Mouse (Mus musculus) midbrain, embryonic 11.5 days (tissue): ENCODE data around the gene Rilp. TPM values are rescaled to one million over a fixed set of nuclear protein-coding genes. Genes with fewer than 3 reads are reported as not detected.

Experiments used
- ATAC-seq: fragments of 200-750 bp; cut with Nextera tagmentation; 2 replicates; pipeline ENCODE4 v1.8.0; 2017; ENCODE audit warnings: moderate TSS enrichment, moderate library complexity; ENCODE audit not compliant: low FRiP score
- DNase-seq: peaks from one replicate; pipeline ENCODE4 v3.0.0; 2015; ENCODE audit warnings: low spot score; ENCODE audit errors: missing footprints
- H3K27ac ChIP-seq: fragments of 300-500 bp; sonication (generic); 2 replicates; pipeline ENCODE4 v1.5.1; 2014; ENCODE audit warnings: low read depth, low read length
- H3K27me3 ChIP-seq: fragments of 300-500 bp; sonication (generic); 2 replicates; pipeline ENCODE4 v1.6.1; 2014; ENCODE audit warnings: mild to moderate bottlenecking, low read length, moderate library complexity, mixed read lengths; ENCODE audit not compliant: control insufficient read depth, insufficient read depth
- H3K36me3 ChIP-seq: fragments of 300-500 bp; sonication (generic); 2 replicates; pipeline ENCODE4 v1.6.1; 2014; ENCODE audit warnings: mild to moderate bottlenecking, low read length, moderate library complexity, mixed read lengths; ENCODE audit not compliant: control insufficient read depth, insufficient read depth
- H3K4me1 ChIP-seq: fragments of 300-500 bp; sonication (generic); 2 replicates; pipeline ENCODE4 v1.6.1; 2014; ENCODE audit warnings: low read length; ENCODE audit not compliant: control insufficient read depth, insufficient read depth
- H3K4me2 ChIP-seq: fragments of 300-500 bp; sonication (generic); 2 replicates; pipeline ENCODE4 v1.6.1; 2014; ENCODE audit warnings: mild to moderate bottlenecking, moderate library complexity
- H3K4me3 ChIP-seq: fragments of 300-500 bp; sonication (generic); 2 replicates; pipeline ENCODE4 v1.5.1; 2014; ENCODE audit warnings: low read depth, low read length
- H3K9ac ChIP-seq: fragments of 300-500 bp; sonication (generic); 2 replicates; pipeline ENCODE4 v1.6.1; 2014; ENCODE audit warnings: low read length
- H3K9me3 ChIP-seq: fragments of 300-500 bp; sonication (generic); 2 replicates; pipeline ENCODE4 v1.6.1; 2016; ENCODE audit warnings: low read length; ENCODE audit not compliant: control insufficient read depth
- WGBS: fragments of 180-500 bp; shearing (Covaris S2); extraction: QIAGEN DNeasy Blood & Tissue Kit; methylation state at CpG from one replicate; pipeline ENCODE4 v1.1.7; 2014; 5-methylcytosine and 5-hydroxymethylcytosine counted together
- polyA plus RNA-seq: library from polyadenylated mRNA; unstranded; fragments of >200 nt; fragmentation: Nextera tagmentation; extraction: Ambion mirVana; gene quantifications from 2 replicates; pipeline ENCODE4 v1.2.1, GENCODE M21; 2014

Gene Rilp
- polyA plus RNA-seq, 1 experiment from 2014 or later: 0.53 TPM

DNA sequence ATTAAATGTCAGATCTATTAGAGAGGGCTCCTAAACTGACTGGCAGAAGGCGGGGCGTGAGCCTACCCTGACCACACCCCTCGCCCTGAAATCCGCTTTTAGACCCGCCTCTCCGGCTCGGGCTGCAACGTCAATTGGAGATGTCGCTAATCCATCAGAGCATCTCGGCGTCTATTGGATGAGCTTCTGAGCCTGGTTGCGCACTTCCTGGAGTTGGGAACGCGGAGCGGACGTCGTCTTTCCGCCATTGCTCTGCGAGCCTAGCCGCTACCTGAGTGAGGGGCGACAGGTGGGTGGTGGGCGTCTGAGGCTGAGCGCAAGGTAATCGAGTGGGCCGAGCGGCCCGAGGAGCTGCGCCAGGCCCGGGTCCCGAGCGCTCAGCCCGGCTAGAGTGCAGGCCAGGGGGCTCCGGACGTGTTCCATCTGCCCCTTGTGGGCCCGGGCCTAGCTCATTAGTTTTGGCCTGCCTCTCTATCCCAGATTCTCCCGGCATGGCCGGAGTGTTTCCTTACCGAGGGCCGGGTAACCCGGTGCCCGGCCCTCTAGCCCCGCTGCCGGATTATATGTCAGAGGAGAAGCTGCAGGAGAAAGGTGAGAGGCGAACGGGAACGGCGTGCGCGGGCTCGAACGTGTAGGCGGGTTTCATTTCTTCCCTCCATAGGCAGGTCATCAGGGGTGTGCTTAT, 23.2 kb upstream of the Rilp start, which contains the start of gene Prpf8:
Gene Prpf8 (plus strand): TSS at position 216 of the 685 bp plus-strand sequence.
- Histone ChIP-seq H3K9ac (peak within 1 kb of the TSS; percentile 96), H3K27me3 (no peaks in the 10 kb centered on the region), H3K4me1 (peaks cover 8% of the 10 kb centered on the region), H3K4me3 (peak within 1 kb of the TSS; percentile 91), H3K27ac (peak within 1 kb of the TSS; percentile 33; the same call in 1 of the 2 replicates), H3K36me3 (peaks cover 21% of the 10 kb centered on the region), H3K9me3 (no peaks in the 10 kb centered on the region), H3K4me2 (peak within 1 kb of the TSS; percentile 78)
- ATAC-seq (peak; percentile 100), DNase-seq (peak; percentile 99)
- WGBS: under 1% methylated on average over 52 of the region's 52 CpGs

DNA sequence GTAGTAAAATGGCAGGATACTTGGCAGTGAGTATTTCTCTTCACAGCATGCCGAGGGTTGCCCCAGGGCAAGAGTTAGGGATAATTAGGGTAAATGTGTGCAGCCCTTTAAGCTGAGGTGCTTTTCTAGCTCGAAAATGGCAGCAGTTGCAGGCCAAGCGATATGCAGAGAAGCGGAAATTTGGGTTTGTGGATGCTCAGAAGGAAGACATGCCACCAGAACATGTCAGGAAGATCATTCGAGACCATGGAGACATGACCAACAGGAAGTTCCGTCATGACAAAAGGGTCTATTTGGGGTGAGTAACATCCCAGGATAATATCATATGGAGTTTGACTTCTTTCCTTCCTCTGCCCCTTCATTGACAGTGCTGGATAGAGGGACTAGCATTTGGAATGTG, 22.4 kb upstream of the Rilp start:
- no peak for DNase-seq
- Histone ChIP-seq H3K9me3 (no peaks in the 10 kb centered on the region), H3K4me3 (peak overlapping the region; percentile 91), H3K27me3 (no peaks in the 10 kb centered on the region), H3K9ac (peak overlapping the region; percentile 96), H3K4me2 (peak overlapping the region; percentile 78), H3K27ac (no peak overlapping the region), H3K36me3 (peaks cover 28% of the 10 kb centered on the region), H3K4me1 (peaks cover 8% of the 10 kb centered on the region)
- no peak for ATAC-seq
- WGBS: 53% methylated on average over 6 of the region's 6 CpGs

DNA sequence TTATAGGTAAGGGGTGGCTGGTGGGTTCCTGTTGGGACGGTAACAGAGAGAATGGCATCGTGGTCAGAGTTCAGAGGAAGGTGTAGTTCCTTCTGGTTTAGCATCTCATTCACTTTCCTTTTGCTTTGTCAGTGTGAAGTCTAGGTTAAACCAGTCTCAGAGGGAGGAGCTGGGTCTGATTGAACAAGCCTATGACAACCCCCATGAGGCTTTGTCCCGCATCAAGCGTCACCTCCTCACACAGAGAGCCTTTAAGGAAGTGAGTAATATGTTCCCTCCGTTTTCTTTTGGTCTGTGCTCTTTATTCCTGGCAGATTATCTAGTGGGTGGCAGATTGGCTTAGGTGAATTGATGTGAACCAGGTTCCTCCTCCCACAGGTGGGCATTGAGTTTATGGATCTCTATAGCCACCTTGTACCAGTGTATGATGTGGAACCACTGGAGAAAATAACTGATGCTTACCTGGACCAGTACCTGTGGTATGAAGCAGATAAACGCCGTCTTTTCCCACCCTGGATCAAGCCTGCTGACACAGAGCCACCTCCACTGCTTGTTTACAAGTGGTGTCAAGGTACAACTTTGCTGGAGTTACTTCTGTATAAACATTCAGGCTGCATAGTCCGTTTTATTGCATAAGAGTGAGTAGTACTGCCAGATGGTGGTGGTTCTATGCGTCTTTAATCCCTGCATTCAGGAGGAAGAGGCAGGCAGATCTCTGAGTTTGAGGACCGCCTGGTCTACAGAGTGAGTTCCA, 15.4 kb upstream of the Rilp start:
- no peak for DNase-seq
- ATAC-seq: no peak
- peaks cover 81% of the 10 kb centered on the region for H3K36me3 ChIP-seq
- no peak overlapping the region for H3K9ac ChIP-seq
- no peaks in the 10 kb centered on the region for H3K9me3 ChIP-seq
- 93% methylated on average over 10 of the region's 10 CpGs for WGBS
- H3K4me3 ChIP-seq: no peak overlapping the region
- H3K27ac ChIP-seq: no peak overlapping the region
- no peak overlapping the region for H3K4me2 ChIP-seq
- no peaks in the 10 kb centered on the region for H3K4me1 ChIP-seq
- no peaks in the 10 kb centered on the region for H3K27me3 ChIP-seq

DNA sequence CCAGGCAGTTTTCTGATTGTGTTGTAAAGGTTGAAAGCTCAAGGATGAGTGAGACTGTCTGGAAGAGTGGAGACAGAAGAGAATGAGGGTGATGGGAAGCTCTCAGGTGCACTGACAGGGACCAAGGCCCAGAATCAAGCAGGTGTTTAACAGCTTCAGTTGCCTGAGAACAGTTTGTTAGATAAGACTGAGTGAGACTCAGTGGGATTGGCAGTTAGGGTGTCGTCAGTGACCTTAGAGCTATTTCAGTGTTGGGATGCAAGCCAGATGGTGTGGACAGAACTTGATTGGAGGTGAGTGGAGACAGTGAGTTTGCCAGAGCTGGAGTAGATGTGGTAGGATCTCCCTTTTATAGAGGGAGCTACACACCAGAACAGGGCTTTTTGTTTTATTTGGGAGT, 11.8 kb upstream of the Rilp start:
- Histone ChIP-seq H3K36me3 (peaks cover 85% of the 10 kb centered on the region), H3K27me3 (no peaks in the 10 kb centered on the region), H3K27ac (no peak overlapping the region), H3K9ac (no peak overlapping the region), H3K4me1 (no peaks in the 10 kb centered on the region), H3K4me3 (no peak overlapping the region), H3K4me2 (no peak overlapping the region), H3K9me3 (no peaks in the 10 kb centered on the region)
- ATAC-seq (no peak), DNase-seq (no peak)
- 93% methylated on average over 1 of the region's 1 CpGs for WGBS

DNA sequence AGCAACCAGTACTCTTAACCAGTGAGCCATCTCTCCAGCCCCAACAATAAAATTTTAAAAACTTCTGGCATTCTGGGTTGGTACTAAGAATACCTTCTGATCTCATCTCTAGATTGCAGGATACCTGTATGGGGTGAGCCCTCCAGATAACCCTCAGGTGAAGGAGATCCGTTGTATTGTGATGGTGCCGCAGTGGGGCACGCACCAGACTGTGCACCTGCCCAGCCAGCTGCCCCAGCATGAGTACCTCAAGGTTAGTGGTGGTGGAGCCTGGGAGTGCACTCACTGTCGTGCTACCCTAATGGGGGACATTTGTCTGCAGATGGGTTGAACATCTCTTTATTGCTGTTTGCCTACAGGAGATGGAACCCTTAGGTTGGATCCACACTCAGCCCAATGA, 1.7 kb upstream of the Rilp start:
- ATAC-seq (no peak), DNase-seq (peak; percentile 83)
- Histone ChIP-seq H3K4me3 (no peak overlapping the region), H3K4me1 (peaks cover 13% of the 10 kb centered on the region), H3K27me3 (no peaks in the 10 kb centered on the region), H3K9ac (no peak overlapping the region), H3K9me3 (no peaks in the 10 kb centered on the region), H3K4me2 (no peak overlapping the region), H3K36me3 (peaks cover 39% of the 10 kb centered on the region), H3K27ac (no peak overlapping the region)
- WGBS: 94% methylated on average over 4 of the region's 4 CpGs

DNA sequence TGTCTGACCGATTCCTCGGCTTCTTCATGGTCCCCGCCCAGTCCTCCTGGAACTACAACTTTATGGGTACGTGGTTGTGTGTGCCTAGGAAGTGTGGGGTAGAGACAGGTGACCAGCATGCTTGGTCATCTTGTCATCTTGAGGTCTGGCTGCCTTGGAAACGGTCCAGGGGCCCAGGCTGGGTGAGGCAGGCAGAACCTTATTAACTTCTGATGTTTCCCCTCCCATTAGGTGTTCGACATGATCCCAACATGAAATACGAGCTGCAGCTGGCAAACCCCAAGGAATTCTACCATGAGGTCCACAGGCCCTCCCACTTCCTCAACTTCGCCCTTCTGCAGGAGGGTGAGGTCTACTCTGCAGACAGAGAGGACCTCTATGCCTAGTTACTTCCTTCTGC, 990 bp upstream of the Rilp start:
- H3K4me1 ChIP-seq: peaks cover 13% of the 10 kb centered on the region
- no peaks in the 10 kb centered on the region for H3K27me3 ChIP-seq
- H3K4me3 ChIP-seq: no peak overlapping the region
- ATAC-seq: no peak
- 89% methylated on average over 8 of the region's 8 CpGs for WGBS
- H3K4me2 ChIP-seq: no peak overlapping the region
- no peaks in the 10 kb centered on the region for H3K9me3 ChIP-seq
- peak; percentile 81 for DNase-seq
- H3K36me3 ChIP-seq: peaks cover 33% of the 10 kb centered on the region
- H3K9ac ChIP-seq: no peak overlapping the region
- no peak overlapping the region for H3K27ac ChIP-seq

DNA sequence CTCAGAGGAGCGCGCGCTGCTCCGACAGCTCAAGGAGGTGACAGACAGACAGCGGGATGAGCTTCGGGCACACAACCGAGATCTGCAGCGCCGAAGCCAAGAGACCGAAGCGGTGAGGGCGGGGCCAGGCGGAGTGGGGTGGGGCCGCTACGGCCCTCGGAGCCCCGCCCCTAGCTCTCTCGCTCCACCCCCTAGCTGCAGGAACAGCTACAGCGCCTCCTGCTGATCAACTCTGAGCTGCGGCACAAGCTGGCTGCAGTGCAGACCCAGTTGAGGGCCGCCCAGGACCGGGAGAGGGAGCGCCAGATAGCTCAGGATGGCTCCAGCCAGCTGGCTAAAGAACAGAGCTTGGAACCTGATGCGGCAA, 716 bp downstream of the Rilp start:
- ATAC-seq (peak; percentile 92), DNase-seq (peak; percentile 99)
- Histone ChIP-seq H3K9me3 (no peaks in the 10 kb centered on the region), H3K27ac (no peak overlapping the region), H3K4me3 (peak overlapping the region; percentile 41), H3K9ac (peak overlapping the region; percentile 64), H3K27me3 (no peaks in the 10 kb centered on the region), H3K4me2 (peak overlapping the region; percentile 95), H3K4me1 (peaks cover 13% of the 10 kb centered on the region), H3K36me3 (peaks cover 20% of the 10 kb centered on the region)
- WGBS: 2% methylated on average over 24 of the region's 24 CpGs

DNA sequence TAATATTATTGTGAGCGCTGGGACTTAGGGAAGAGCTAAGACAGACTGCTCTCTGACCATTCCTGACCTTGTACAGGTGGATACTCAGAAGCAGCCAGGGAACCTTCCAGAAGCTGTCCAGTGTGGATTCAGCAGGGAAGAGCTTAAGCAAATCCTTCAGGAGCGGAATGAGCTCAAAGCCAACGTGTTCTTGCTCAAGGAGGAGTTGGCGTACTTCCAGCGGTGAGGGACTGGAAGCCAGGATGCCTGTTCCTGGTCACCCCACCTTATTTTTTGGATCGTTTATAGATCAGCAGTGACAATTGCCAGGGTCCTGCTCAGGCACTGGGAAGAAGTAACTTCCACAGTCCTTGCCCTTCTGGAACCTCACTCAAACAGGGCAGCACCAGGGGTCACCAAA, 1.3 kb downstream of the Rilp start:
- no peak overlapping the region for H3K9ac ChIP-seq
- DNase-seq: no peak
- H3K9me3 ChIP-seq: no peaks in the 10 kb centered on the region
- peaks cover 13% of the 10 kb centered on the region for H3K4me1 ChIP-seq
- peaks cover 15% of the 10 kb centered on the region for H3K36me3 ChIP-seq
- whole genome bisulfite sequencing: 91% methylated on average over 6 of the region's 6 CpGs
- ATAC-seq: no peak
- H3K4me3 ChIP-seq: no peak overlapping the region
- no peaks in the 10 kb centered on the region for H3K27me3 ChIP-seq
- no peak overlapping the region for H3K4me2 ChIP-seq
- H3K27ac ChIP-seq: no peak overlapping the region

DNA sequence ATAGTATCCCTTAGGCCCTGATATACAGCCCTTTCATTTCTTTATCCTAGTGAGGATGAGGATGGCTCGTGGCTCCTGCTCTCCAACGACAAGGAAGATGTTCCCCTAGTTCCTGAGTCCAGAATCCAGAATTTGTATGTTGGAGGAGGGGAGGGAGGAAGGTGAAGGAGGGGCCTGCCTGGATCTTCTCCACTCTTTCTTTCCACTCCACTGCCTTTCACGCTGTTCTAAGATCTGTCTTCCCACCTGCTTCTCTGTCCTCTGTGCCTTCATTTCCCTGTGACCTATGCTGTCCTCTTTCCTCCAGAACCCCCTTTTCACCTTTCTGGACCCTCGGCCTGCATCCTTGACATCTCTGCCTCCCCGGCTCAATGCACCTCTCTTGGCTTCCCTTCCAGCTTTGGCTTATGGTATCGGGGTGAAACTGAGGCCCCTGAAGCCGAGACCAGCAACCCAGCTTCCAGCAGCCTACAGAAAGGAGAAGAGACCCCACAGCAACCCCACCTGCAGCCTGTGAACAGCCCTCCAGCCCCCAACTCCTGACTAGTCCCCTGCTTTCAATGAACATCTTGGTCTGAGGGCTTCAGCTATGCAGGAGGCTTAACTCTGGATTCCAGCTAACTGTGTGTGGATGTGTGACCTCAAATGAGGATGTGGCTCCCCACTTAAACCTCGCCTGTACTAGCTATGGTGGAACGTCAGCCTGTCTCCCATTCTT, 2.6 kb downstream of the Rilp start:
- WGBS: 85% methylated on average over 9 of the region's 9 CpGs
- peak; percentile 62 for DNase-seq
- no peak for ATAC-seq
- peaks cover 11% of the 10 kb centered on the region; the same call in 1 of the 2 replicates for H3K36me3 ChIP-seq
- H3K4me3 ChIP-seq: no peak overlapping the region
- no peak overlapping the region for H3K9ac ChIP-seq
- H3K4me1 ChIP-seq: peaks cover 13% of the 10 kb centered on the region
- H3K27me3 ChIP-seq: no peaks in the 10 kb centered on the region
- no peaks in the 10 kb centered on the region for H3K9me3 ChIP-seq
- H3K4me2 ChIP-seq: no peak overlapping the region
- no peak overlapping the region for H3K27ac ChIP-seq
